Mouse (Mus musculus) heart, postnatal 0 days (tissue): ENCODE data around the gene Wdr70. TPM values are rescaled to one million over a fixed set of nuclear protein-coding genes. Genes with fewer than 3 reads are reported as not detected.
A peak's percentile ranks its signal among the peaks of the same experiment; 100 is the strongest.

Experiments used
- ATAC-seq: fragments of 200-750 bp; cut with Nextera tagmentation; 2 replicates; pipeline ENCODE4 v1.8.0; 2017; ENCODE audit warnings: low read depth, moderate number of reproducible peaks, moderate library complexity; ENCODE audit not compliant: insufficient read depth
- DNase-seq: peaks from one replicate; pipeline ENCODE4 v3.0.0-alpha.2; 2016; ENCODE audit warnings: low spot score
- H3K27ac ChIP-seq: fragments of 300-500 bp; sonication (generic); 2 replicates; pipeline ENCODE4 v1.5.1; 2014; ENCODE audit warnings: low read depth, mild to moderate bottlenecking
- H3K27me3 ChIP-seq: fragments of 300-500 bp; sonication (generic); 2 replicates; pipeline ENCODE4 v1.6.1; 2014; ENCODE audit warnings: low read length, mixed read lengths; ENCODE audit not compliant: control insufficient read depth, insufficient read depth
- H3K36me3 ChIP-seq: fragments of 300-500 bp; sonication (generic); replicated peaks from 2 replicates; pipeline ENCODE4 v1.6.1; 2014; ENCODE audit warnings: low read length, mixed read lengths; ENCODE audit not compliant: control insufficient read depth, insufficient read depth
- H3K4me1 ChIP-seq: fragments of 300-500 bp; sonication (generic); 2 replicates; pipeline ENCODE4 v1.6.1; 2014; ENCODE audit warnings: antibody characterized with exemption; ENCODE audit not compliant: control insufficient read depth, insufficient read depth
- H3K4me2 ChIP-seq: fragments of 300-500 bp; sonication (generic); 2 replicates; pipeline ENCODE4 v1.6.1; 2014; ENCODE audit warnings: low read depth, mild to moderate bottlenecking, low read length, moderate library complexity
- H3K4me3 ChIP-seq: fragments of 300-500 bp; sonication (generic); 2 replicates; pipeline ENCODE4 v1.5.1; 2014; ENCODE audit warnings: low read depth, low read length
- H3K9ac ChIP-seq: fragments of 300-500 bp; sonication (generic); replicated peaks from 2 replicates; pipeline ENCODE4 v1.6.1; 2014; ENCODE audit warnings: low read depth, low read length, mixed read lengths
- H3K9me3 ChIP-seq: fragments of 300-500 bp; sonication (generic); replicated peaks from 2 replicates; pipeline ENCODE4 v1.6.1; 2016; ENCODE audit warnings: low read length; ENCODE audit not compliant: control insufficient read depth
- CTCF ChIP-seq: IDR thresholded peaks from 2 replicates; pipeline ENCODE4 v1.5.1; 2016; ENCODE audit warnings: antibody characterized with exemption, control low read depth, low read depth
- EP300 ChIP-seq: IDR thresholded peaks from 2 replicates; pipeline ENCODE4 v1.6.1; 2016; ENCODE audit warnings: antibody characterized with exemption, low read depth
- WGBS: fragments of 180-500 bp; shearing (Covaris S2); extraction: QIAGEN DNeasy Blood & Tissue Kit; methylation state at CpG from one replicate; pipeline ENCODE4 v1.1.7; 2014; 5-methylcytosine and 5-hydroxymethylcytosine counted together
- polyA plus RNA-seq: library from polyadenylated mRNA; unstranded; fragments of >200 nt; fragmentation: Nextera tagmentation; extraction: Ambion mirVana; gene quantifications from 2 replicates; pipeline ENCODE4 v1.2.1, GENCODE M21; 2015
- total RNA-seq: library from RNA; depleted of rRNA; stranded (reverse); fragments of >200 nt; gene quantifications from 2 replicates; pipeline ENCODE4 v1.2.3, GENCODE M21; 2014; ENCODE audit warnings: low replicate concordance; rRNA removed

The Wdr70 gene
- 28.5 and 32.8 TPM in 2 replicates for total RNA-seq
- 32.3 and 32.6 TPM in 2 replicates for polyA plus RNA-seq

GRCm38 (mm10) chr15:8098774-8099749 is at the start of gene Wdr70:
Wdr70 (minus strand) TSS chr15:8099209.
- DNase-seq (peak; percentile 71), ATAC-seq (peak; percentile 90)
- Histone ChIP-seq H3K36me3 (peaks cover 18% of the 10 kb centered on the region), H3K9me3 (no peaks in the 10 kb centered on the region), H3K27ac (peak within 1 kb of the TSS; percentile 40), H3K4me1 (no peaks in the 10 kb centered on the region), H3K9ac (peak within 1 kb of the TSS; percentile 86), H3K4me2 (peak within 1 kb of the TSS; percentile 62), H3K4me3 (peak within 1 kb of the TSS; percentile 88), H3K27me3 (no peaks in the 10 kb centered on the region)
- 2% methylated on average over 56 of the region's 56 CpGs for WGBS
- TF ChIP-seq CTCF: peak; percentile 99
- no peak for TF ChIP-seq EP300

DNA sequence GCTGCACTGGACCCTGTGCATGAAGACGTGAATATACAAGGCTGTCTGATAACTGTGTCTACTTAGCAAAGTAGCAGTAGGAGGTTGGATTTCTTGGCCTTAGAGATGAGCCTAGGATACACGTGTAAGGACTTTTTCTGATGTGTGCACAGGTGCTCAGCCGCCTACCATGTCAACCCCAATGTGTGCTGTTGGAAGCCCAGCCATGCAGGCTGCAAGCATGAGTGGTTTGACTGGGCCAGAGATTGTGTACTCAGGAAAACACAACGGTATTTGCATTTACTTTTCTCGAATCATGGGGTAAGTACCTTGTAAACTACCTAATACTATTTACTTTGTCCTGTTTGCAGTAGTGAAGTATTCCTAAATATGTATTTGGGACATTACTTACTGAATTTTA is 36.6 kb upstream of the Wdr70 start:
- DNase-seq: no peak
- H3K27me3 ChIP-seq: no peaks in the 10 kb centered on the region
- no peak for ATAC-seq
- H3K4me2 ChIP-seq: no peak overlapping the region
- no peaks in the 10 kb centered on the region for H3K9me3 ChIP-seq
- peaks cover 91% of the 10 kb centered on the region for H3K36me3 ChIP-seq
- no peak overlapping the region for H3K27ac ChIP-seq
- 87% methylated on average over 5 of the region's 5 CpGs for WGBS
- no peak overlapping the region for H3K4me3 ChIP-seq
- H3K4me1 ChIP-seq: no peaks in the 10 kb centered on the region
- H3K9ac ChIP-seq: no peak overlapping the region
- TF ChIP-seq EP300 (no peak), CTCF (no peak)

GRCm38 (mm10) chr15:8131761-8132160 is 32.8 kb upstream of the Wdr70 start:
- Histone ChIP-seq H3K4me1 (no peaks in the 10 kb centered on the region), H3K9ac (no peak overlapping the region), H3K27ac (no peak overlapping the region), H3K4me2 (no peak overlapping the region), H3K36me3 (peaks cover 93% of the 10 kb centered on the region), H3K4me3 (no peak overlapping the region), H3K9me3 (no peaks in the 10 kb centered on the region), H3K27me3 (no peaks in the 10 kb centered on the region)
- no peak for DNase-seq
- no peak for ATAC-seq
- TF ChIP-seq CTCF (no peak), EP300 (no peak)

DNA sequence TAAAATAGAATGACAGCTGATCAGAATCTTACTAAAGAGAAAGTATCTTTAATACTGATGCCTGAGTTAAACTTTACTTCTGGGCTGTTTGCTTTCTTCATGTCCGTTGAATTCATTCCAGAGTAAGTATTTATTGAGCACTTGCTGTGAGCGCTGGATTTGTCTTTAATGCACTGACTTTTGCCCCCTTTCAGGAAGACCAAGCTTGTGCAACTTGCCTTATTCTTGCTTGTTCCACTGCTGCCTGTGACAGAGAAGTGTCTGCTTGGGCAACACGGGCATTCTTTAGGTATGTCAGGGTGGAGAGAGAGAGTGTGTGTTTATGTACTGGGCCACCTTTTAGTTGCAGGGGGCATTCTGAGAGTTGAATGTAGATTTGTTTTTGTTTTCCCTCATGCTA is 32.3 kb upstream of the Wdr70 start:
- Histone ChIP-seq H3K27ac (no peak overlapping the region), H3K4me1 (no peaks in the 10 kb centered on the region), H3K9ac (no peak overlapping the region), H3K9me3 (no peaks in the 10 kb centered on the region), H3K36me3 (peaks cover 93% of the 10 kb centered on the region), H3K27me3 (no peaks in the 10 kb centered on the region), H3K4me3 (no peak overlapping the region), H3K4me2 (no peak overlapping the region)
- WGBS: 96% methylated on average over 3 of the region's 3 CpGs
- TF ChIP-seq EP300 (no peak), CTCF (no peak)
- ATAC-seq (no peak), DNase-seq (no peak)

DNA sequence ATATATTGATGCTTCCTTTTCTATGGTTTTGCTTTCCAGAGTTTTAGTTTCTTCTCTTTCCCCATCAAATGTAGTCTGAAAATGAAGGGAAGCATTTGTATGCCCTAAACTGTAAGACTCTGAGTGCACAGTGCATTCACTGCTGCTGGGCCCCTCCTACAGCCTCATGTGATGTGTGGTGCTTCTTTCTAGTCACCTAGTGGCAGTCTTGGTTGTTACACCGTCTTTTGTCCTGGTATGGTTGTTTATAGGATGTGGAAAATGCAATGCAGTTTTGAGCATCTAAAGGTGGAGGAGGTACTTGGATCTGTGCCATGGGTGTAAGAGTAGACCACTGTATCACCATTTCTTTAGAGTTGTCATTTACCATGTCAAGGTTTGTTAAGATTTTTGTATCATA is 30.3 kb upstream of the Wdr70 start:
- Histone ChIP-seq H3K4me3 (no peak overlapping the region), H3K36me3 (peaks cover 81% of the 10 kb centered on the region), H3K27me3 (no peaks in the 10 kb centered on the region), H3K27ac (no peak overlapping the region), H3K4me1 (no peaks in the 10 kb centered on the region), H3K4me2 (no peak overlapping the region), H3K9ac (no peak overlapping the region), H3K9me3 (no peaks in the 10 kb centered on the region)
- no peak for DNase-seq
- 50% methylated on average over 1 of the region's 1 CpGs for WGBS
- no peak for ATAC-seq
- TF ChIP-seq CTCF (no peak; the same call in 1 of the 2 replicates), EP300 (no peak)
